Mouse (Mus musculus): ENCODE data around the gene Scarb2. TPM values are rescaled to one million over a fixed set of nuclear protein-coding genes. Genes with fewer than 3 reads are reported as not detected.
A peak's percentile ranks its signal among the peaks of the same experiment; 100 is the strongest.

The Scarb2 gene
- polyA plus RNA-seq, 1 experiment from 2014 or later, result 21.8 TPM

DNA sequence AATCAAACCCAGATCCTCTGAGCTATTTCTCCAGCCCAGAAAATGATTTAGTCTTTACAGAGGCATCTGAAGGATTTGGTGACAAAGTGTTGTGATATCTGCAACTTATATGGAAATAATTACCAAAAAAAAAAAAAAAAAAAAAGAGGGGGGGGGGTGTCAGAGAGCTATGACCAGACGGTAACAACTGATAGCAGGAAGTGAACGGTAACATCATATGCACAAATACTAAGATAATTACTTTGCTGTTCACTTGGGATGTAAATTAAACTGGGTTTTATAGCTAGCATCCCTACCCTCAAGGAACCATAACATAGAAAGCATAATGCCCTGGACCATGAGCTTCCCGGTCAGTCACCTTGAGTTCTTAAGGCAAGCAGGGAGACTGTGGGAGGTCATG, 16.3 kb downstream of the Scarb2 start:
- H3K27ac ChIP-seq, result no peak overlapping the region
- no peaks in the 10 kb centered on the region for H3K9me3 ChIP-seq
- WGBS, result 94% methylated on average over 3 of the region's 3 CpGs
- H3K9ac ChIP-seq (replicated peaks), result no peak overlapping the region
- H3K27me3 ChIP-seq, result no peaks in the 10 kb centered on the region
- H3K4me1 ChIP-seq (replicated peaks), result peaks cover 30% of the 10 kb centered on the region
- peaks cover 8% of the 10 kb centered on the region; the same call in 1 of the 2 replicates for H3K36me3 ChIP-seq
- H3K4me3 ChIP-seq (replicated peaks), result no peak overlapping the region
- no peak overlapping the region for H3K4me2 ChIP-seq (replicated peaks)
- ATAC-seq, result no peak

DNA sequence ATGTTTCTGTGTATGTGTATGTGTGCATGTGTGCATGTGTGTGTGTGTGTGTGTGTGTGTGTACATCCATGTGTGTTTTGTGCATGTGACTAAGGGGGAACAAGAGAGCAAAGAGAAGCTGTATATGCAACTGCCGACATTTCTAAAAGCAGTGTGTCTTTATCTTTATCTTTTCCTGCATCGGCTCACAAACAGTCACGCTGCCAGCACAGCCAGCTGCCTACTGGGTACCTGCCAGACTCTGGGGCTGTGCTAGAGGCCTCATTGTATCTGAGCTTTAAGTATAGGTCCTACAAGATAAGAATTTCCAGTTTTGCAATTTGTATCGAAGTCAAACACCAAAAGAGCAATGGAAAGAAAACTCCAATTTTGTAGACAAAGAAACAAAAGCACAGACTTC, 17.1 kb downstream of the Scarb2 start:
- Histone ChIP-seq H3K4me3 (replicated peaks) (no peak overlapping the region), H3K27me3 (no peaks in the 10 kb centered on the region), H3K27ac (no peak overlapping the region), H3K36me3 (peaks cover 14% of the 10 kb centered on the region), H3K4me2 (replicated peaks) (no peak overlapping the region), H3K4me1 (replicated peaks) (peaks cover 24% of the 10 kb centered on the region), H3K9ac (replicated peaks) (no peak overlapping the region), H3K9me3 (no peaks in the 10 kb centered on the region)
- WGBS, result 88% methylated on average over 4 of the region's 4 CpGs
- ATAC-seq, result no peak

DNA sequence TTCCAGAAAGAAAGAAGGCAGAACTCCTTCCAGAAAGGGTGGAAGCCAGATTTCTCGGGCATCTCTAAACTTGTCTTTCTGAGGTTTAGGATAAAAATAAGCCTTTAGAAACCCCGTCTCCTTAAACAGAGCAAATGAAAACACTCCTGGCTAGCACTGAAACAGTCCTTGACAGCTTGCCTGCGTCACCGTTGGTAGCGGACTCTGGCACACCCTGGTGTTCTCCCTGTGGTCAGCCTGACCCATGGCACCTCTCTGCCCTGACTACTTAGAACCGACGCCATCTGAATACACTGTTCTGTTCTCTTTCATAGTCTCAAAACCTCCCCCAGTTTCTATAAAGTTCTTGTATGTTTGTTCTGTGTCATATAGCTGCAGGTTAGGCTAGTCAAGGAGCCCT, 17.7 kb downstream of the Scarb2 start:
- Histone ChIP-seq H3K27me3 (no peaks in the 10 kb centered on the region), H3K4me2 (replicated peaks) (no peak overlapping the region), H3K4me1 (replicated peaks) (peaks cover 19% of the 10 kb centered on the region), H3K9me3 (no peaks in the 10 kb centered on the region), H3K27ac (0 out of 2 replicates have a peak overlapping the region, but pooled peaks have one; percentile 30), H3K36me3 (peaks cover 20% of the 10 kb centered on the region), H3K4me3 (replicated peaks) (no peak overlapping the region), H3K9ac (replicated peaks) (no peak overlapping the region)
- 83% methylated on average over 7 of the region's 7 CpGs for WGBS
- ATAC-seq, result no peak

DNA sequence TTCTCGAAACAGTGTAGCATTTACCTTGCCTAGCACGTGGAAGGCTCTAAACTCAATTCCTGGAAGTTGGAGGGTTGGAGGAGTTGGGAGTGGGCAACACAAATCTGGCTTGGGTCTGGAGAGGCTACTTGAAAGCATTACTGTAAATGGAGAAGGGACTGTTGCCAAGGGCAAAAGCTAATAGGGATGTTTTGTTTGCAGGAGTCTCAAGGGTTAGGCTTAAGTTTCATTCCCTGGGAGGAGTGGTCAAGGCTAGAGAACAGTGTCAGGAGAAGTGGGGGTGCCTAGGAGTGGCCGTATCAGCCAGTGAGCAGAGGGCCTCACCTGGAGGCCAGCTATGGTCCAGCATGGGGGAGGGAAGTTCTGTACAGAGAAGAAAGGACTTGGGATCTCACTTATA, 18.2 kb downstream of the Scarb2 start:
- Histone ChIP-seq H3K4me3 (replicated peaks) (no peak overlapping the region), H3K4me1 (replicated peaks) (peaks cover 15% of the 10 kb centered on the region), H3K27me3 (no peaks in the 10 kb centered on the region), H3K27ac (no peak overlapping the region), H3K4me2 (replicated peaks) (no peak overlapping the region), H3K9me3 (no peaks in the 10 kb centered on the region), H3K9ac (replicated peaks) (no peak overlapping the region), H3K36me3 (peaks cover 25% of the 10 kb centered on the region)
- 91% methylated on average over 3 of the region's 3 CpGs for WGBS
- no peak for ATAC-seq

DNA sequence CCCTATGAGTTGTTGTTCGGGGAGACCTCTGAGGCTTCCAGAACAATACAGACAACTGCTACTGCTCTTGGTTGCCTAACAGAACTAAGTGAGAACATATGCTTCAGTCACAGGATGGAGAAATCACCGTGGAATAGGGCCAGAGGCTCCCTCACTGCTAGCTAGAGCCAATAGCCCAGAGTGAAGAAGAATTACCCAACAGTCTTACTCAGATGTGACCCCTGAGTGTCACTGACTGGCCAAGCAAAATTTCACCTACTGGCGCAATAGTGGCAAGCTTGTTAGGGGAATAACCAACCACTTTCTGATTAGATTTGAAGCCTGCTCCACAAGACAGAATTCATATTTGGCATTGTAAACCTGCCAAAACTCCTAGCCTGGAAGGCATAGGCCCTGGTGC, 19.9 kb downstream of the Scarb2 start:
- H3K27me3 ChIP-seq, result no peaks in the 10 kb centered on the region
- no peak for ATAC-seq
- no peak overlapping the region for H3K4me2 ChIP-seq (replicated peaks)
- H3K27ac ChIP-seq, result no peak overlapping the region
- H3K9me3 ChIP-seq, result no peaks in the 10 kb centered on the region
- no peak overlapping the region for H3K4me3 ChIP-seq (replicated peaks)
- 94% methylated on average over 3 of the region's 3 CpGs for WGBS
- peaks cover 40% of the 10 kb centered on the region for H3K36me3 ChIP-seq
- peaks cover 15% of the 10 kb centered on the region for H3K4me1 ChIP-seq (replicated peaks)
- no peak overlapping the region for H3K9ac ChIP-seq (replicated peaks)

DNA sequence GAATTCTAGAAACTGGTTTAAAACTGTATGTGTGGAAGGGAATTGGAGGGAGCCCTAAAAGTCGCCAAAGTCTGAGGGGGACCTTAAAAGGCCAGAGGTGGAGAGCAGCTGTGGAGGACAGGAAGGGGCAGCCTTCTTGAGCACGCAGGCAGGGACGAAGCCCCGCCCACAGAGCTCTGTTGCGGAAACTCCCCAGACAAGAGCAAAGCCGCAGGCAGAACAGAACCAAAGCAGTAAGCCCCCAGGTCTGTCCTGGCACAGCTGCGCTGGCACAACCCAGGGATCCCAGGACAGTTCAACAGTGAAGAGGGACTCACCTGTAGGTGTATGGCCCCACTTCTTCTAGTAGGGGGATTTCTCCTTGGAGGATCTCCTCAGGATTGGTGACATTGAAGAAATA, 21.8 kb downstream of the Scarb2 start:
- Histone ChIP-seq H3K27ac (no peak overlapping the region), H3K36me3 (peaks cover 40% of the 10 kb centered on the region), H3K4me3 (replicated peaks) (no peak overlapping the region), H3K4me1 (replicated peaks) (peaks cover 9% of the 10 kb centered on the region; the same call in 1 of the 2 replicates), H3K9ac (replicated peaks) (no peak overlapping the region), H3K9me3 (no peaks in the 10 kb centered on the region), H3K27me3 (no peaks in the 10 kb centered on the region), H3K4me2 (replicated peaks) (no peak overlapping the region)
- ATAC-seq, result no peak
- 74% methylated on average over 7 of the region's 7 CpGs for WGBS

DNA sequence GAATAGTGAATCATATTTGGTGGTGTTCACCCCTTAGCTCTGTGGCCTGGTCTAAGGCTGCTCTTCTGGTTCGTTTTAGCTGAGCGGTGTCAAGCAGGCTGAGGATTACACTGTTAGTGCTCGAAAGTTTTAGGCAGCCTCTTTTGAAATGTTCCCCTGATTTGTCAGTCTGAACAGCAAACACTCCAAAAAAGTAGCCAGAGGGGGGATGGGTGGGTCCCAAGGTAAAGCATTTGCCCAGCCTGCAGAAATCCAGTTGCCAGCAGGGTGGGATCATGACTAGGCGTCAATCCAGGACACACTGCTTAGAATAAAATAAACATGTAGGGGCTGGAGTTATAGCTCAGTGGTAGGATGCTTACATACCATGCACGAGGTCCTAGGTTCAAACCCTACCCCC, 33.8 kb downstream of the Scarb2 start:
- Histone ChIP-seq H3K27ac (no peak overlapping the region), H3K36me3 (peaks cover 21% of the 10 kb centered on the region), H3K27me3 (no peaks in the 10 kb centered on the region), H3K9me3 (no peaks in the 10 kb centered on the region), H3K4me1 (replicated peaks) (no peaks in the 10 kb centered on the region), H3K4me2 (replicated peaks) (no peak overlapping the region), H3K9ac (replicated peaks) (no peak overlapping the region), H3K4me3 (replicated peaks) (no peak overlapping the region)
- ATAC-seq, result no peak
- 86% methylated on average over 5 of the region's 5 CpGs for WGBS

DNA sequence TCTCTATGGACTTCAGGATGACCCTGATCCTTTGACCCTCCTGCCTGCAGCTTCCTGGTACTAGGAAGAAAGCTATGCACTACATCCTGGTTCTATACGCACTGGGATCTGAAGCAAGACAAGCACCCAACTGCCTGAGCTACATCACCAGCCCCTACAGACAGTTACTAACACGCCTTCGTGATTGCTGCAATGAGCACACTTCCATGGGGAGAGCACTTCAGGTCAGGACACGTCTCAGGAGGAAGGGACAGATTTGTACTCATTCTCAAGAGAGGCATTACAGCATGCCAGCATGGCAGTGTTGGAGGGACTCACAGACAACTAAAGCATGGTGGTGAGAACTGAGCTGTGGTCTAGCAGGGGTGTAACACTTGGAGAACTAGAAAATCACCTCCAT, 35.1 kb downstream of the Scarb2 start:
- no peak overlapping the region for H3K4me3 ChIP-seq (replicated peaks)
- peaks cover 18% of the 10 kb centered on the region for H3K36me3 ChIP-seq
- H3K4me1 ChIP-seq (replicated peaks), result no peaks in the 10 kb centered on the region
- H3K9ac ChIP-seq (replicated peaks), result no peak overlapping the region
- H3K27me3 ChIP-seq, result no peaks in the 10 kb centered on the region
- WGBS, result 93% methylated on average over 4 of the region's 4 CpGs
- no peak overlapping the region for H3K27ac ChIP-seq
- no peaks in the 10 kb centered on the region for H3K9me3 ChIP-seq
- no peak overlapping the region for H3K4me2 ChIP-seq (replicated peaks)
- ATAC-seq, result no peak

DNA sequence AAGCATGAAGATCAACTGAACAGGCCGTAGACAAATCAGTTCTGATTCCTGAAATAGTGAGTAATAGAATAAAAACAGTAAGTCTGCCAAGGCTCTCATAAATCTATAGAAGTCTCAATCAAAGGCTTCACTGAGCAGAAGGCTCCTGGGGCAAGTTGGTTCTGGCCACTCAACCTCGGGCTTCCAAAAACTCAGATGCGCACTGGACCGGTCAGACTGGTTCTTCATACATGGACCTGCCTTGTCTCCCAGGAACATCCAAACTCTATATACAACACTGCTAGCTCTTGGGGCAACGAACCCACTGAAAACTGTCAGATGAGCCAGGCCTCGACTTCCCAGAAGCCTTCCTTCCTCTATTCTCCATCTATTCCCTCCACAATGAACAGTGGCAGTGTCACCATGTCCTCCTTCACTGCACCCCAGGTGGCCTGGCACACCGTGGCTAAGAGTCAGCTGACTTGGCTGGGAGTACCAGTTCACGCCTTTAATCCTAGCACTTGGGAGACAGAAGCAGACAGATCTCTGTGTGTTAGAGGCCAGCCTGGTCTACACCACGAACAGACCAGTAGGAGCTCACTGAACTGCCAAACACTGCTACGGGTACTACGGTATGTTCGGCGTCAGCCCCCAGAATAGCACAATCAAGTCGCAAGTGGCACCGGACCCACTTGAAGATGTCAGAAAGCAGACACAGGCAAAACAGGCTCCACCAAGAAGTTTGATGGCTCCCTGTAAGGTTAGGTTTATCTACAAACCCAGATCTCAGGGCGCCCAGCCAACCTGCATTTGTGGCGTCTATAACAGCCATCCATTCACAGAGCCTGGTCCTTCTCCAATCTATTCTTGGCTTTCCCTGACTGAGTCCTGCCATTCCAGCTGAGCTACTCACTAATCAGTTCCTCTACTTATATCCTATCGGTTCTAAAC, 37.2 kb downstream of the Scarb2 start:
- Histone ChIP-seq H3K27me3 (no peaks in the 10 kb centered on the region), H3K4me3 (replicated peaks) (no peak overlapping the region), H3K4me1 (replicated peaks) (no peaks in the 10 kb centered on the region), H3K9me3 (no peaks in the 10 kb centered on the region), H3K4me2 (replicated peaks) (no peak overlapping the region), H3K27ac (no peak overlapping the region), H3K36me3 (peaks cover 13% of the 10 kb centered on the region; the same call in 1 of the 2 replicates), H3K9ac (replicated peaks) (no peak overlapping the region)
- no peak for ATAC-seq
- 96% methylated on average over 18 of the region's 18 CpGs for WGBS

DNA sequence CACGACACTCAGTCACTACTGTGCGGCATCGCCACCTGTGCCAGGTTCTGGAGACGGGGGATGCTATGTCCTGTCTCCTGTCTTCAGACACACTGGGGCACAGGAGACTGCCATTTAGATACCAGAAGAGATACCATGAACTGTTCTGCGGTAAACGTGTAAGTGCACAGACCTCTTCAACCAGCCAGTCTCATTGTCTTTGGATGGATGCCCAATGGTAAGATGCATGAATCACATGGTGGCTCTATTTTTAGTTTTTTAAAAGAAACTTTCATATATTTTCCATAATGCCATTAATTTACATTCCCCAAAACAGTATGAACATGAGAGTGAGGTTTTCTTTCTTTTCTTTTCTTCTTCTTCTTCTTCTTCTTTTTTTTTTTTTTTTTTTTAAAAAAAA, 38.4 kb downstream of the Scarb2 start:
- Histone ChIP-seq H3K4me3 (replicated peaks) (no peak overlapping the region), H3K27ac (no peak overlapping the region), H3K36me3 (peaks cover 13% of the 10 kb centered on the region; the same call in 1 of the 2 replicates), H3K4me2 (replicated peaks) (no peak overlapping the region), H3K27me3 (no peaks in the 10 kb centered on the region), H3K4me1 (replicated peaks) (no peaks in the 10 kb centered on the region), H3K9ac (replicated peaks) (no peak overlapping the region), H3K9me3 (no peaks in the 10 kb centered on the region)
- ATAC-seq, result no peak
- 95% methylated on average over 6 of the region's 6 CpGs for WGBS

DNA sequence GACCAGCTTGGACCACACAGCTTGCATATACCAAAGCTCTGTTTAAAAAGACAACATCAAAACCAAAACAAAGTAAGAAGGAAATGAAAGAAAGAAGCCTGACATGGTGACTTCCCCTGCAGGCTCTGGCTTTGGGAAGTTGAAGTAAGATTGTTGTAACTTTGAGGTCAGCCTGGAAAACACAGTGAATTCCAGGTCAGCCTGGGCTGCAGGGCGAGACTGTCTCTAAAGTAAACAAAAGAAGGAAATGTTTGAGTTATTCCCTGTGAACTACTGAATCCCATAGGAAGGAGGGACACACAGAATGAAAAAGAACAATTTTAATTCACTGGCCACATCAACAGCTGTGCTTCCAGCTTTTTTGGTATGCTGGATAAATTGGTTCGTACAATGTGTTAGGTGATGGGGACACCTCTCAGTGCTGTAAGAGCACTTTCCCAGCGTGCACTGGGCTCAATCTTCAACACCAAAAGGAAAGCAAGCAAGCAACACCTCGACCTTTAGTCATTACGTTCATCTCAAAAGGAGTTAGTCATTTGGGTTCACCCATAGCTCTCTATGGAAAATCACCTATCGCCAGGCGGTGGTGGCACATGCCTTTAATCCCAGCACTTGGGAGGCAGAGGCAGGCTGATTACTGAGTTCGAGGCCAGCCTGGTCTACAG, 39.4 kb downstream of the Scarb2 start:
- H3K4me2 ChIP-seq (replicated peaks), result no peak overlapping the region
- peaks cover 12% of the 10 kb centered on the region; the same call in 1 of the 2 replicates for H3K36me3 ChIP-seq
- no peak overlapping the region for H3K9ac ChIP-seq (replicated peaks)
- no peaks in the 10 kb centered on the region for H3K9me3 ChIP-seq
- no peak overlapping the region for H3K4me3 ChIP-seq (replicated peaks)
- no peaks in the 10 kb centered on the region for H3K4me1 ChIP-seq (replicated peaks)
- no peak overlapping the region for H3K27ac ChIP-seq
- H3K27me3 ChIP-seq, result no peaks in the 10 kb centered on the region
- ATAC-seq, result no peak
- WGBS, result 84% methylated on average over 8 of the region's 8 CpGs

DNA sequence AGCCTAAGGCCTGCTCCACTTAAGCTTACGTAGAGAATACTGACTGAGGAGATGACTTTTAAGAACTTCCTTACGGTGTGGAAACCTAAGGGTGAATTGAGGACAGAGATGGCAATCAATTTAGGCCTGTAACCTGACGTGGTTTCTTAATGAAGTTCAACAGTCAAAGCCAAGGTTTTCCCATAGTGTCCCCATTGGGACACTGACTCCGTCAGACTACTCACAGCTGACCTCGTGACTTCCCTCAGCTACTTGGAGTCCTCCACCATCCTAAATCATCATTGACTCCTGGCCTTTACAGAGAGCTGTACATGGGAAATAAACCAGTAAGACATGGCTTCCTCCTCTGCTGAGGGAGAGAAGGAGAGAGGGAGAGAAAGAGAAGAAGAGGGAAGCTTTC, 41.1 kb downstream of the Scarb2 start:
- ATAC-seq, result no peak
- H3K4me1 ChIP-seq (replicated peaks), result no peaks in the 10 kb centered on the region
- no peaks in the 10 kb centered on the region for H3K27me3 ChIP-seq
- 90% methylated on average over 5 of the region's 5 CpGs for WGBS
- H3K27ac ChIP-seq, result no peak overlapping the region
- no peaks in the 10 kb centered on the region for H3K9me3 ChIP-seq
- H3K36me3 ChIP-seq, result peaks cover 10% of the 10 kb centered on the region
- no peak overlapping the region for H3K4me3 ChIP-seq (replicated peaks)
- no peak overlapping the region for H3K4me2 ChIP-seq (replicated peaks)
- no peak overlapping the region for H3K9ac ChIP-seq (replicated peaks)
